Mouse (Mus musculus): Measurements from ENCODE around the gene Rasgrf2.

GRCm38 (mm10) chr13:92108237-92108636 lies 23.2 kb downstream of the Rasgrf2 start:
- no peak for TF ChIP-seq CTCF (IDR thresholded peaks at IDR 0.05; ENCODE audit: low read depth, low read length)
- TF ChIP-seq POLR2A (IDR thresholded peaks at IDR 0.05; ENCODE audit: borderline replicate concordance, low read depth, low read length) = no peak
